Mouse (Mus musculus) lung, postnatal 0 days (tissue): Measurements from ENCODE around the gene Hmox1.

Experiments used
- CTCF ChIP-seq: IDR thresholded peaks from 2 replicates; pipeline ENCODE4 v1.5.1; 2016; ENCODE audit warnings: antibody characterized with exemption, mild to moderate bottlenecking
- EP300 ChIP-seq: IDR thresholded peaks from 2 replicates; pipeline ENCODE4 v1.6.1; 2016; ENCODE audit warnings: antibody characterized with exemption, mild to moderate bottlenecking, control low read depth

GRCm38 (mm10) chr8:75134603-75135391, 41.4 kb downstream of the Hmox1 start:
- TF ChIP-seq CTCF = no peak
- no peak for TF ChIP-seq EP300
